18 mouse cellular contexts compared by ENCODE assay signal in genomic region chr2:163464562-163464961, GRCm38 (mm10). TPM values are rescaled to one million over a fixed set of nuclear protein-coding genes. Genes with fewer than 3 reads are reported as not detected.
DNase-seq lines count a peak whose midpoint lies in the region; ATAC-seq and TF ChIP-seq lines count a peak whose summit lies in the region.
"Had no signal": no experiment of that assay in that cellular context is flagged by ENCODE, and none has a peak within 500 bp of the region (broad histone marks: within the 10 kb centered on the region; RNA-seq: fewer than 3 reads in every experiment).

No protein-coding gene starts in this region.

- H3K4me3 ChIP-seq in heart, adult 2 months: no peak overlapping the region
- H3K4me3 ChIP-seq in heart, embryonic 11.5 days (ENCODE audit: low read depth, low read length): no peak overlapping the region
- H3K4me3 ChIP-seq: forebrain, embryonic 15.5 days; hindbrain, embryonic 13.5 days had no signal

- no peaks in the 10 kb centered on the region for H3K9me3 ChIP-seq in heart, embryonic 11.5 days (replicated peaks; ENCODE audit: control insufficient read depth, low read length)
- H3K9me3 ChIP-seq: forebrain, embryonic 15.5 days; hindbrain, embryonic 13.5 days had no signal

- intact Hi-C loops in heart, adult 2 months (cut with DNase I): no loop called here

- no peak for TF ChIP-seq EP300 in heart, adult 2 months (IDR thresholded peaks at IDR 0.05; ENCODE audit: insufficient read depth, low read depth, low read length)

- no peaks in the 10 kb centered on the region for H3K27me3 ChIP-seq in heart, adult 2 months (ENCODE audit: control insufficient read depth, insufficient read depth, low read length)
- H3K27me3 ChIP-seq in heart, embryonic 11.5 days (ENCODE audit: control insufficient read depth, insufficient read depth, low read length): no peaks in the 10 kb centered on the region
- H3K27me3 ChIP-seq: forebrain, embryonic 15.5 days; hindbrain, embryonic 13.5 days had no signal

- no peak for ATAC-seq in heart, embryonic 11.5 days (replicated peaks; ENCODE audit: insufficient number of reproducible peaks, low FRiP score, low TSS enrichment)
- ATAC-seq: activated CD4-positive, CD25-positive, alpha-beta regulatory T cell, adult 4 months; CD4-positive, CD25-positive, alpha-beta regulatory T cell, adult 4 months; forebrain, embryonic 15.5 days; intestine, embryonic 16.5 days had no signal

- H3K4me1 ChIP-seq in heart, adult 2 months (ENCODE audit: control insufficient read depth, insufficient read depth, low read length): peaks cover 5% of the 10 kb centered on the region
- peaks cover 29% of the 10 kb centered on the region for H3K4me1 ChIP-seq in heart, embryonic 11.5 days (ENCODE audit: control insufficient read depth, insufficient read depth, low read length)
- H3K4me1 ChIP-seq: forebrain, embryonic 15.5 days had no signal

- peak overlapping the region; percentile 86 for H3K27ac ChIP-seq in heart, adult 2 months
- peak overlapping the region; percentile 76 for H3K27ac ChIP-seq in heart, embryonic 11.5 days (ENCODE audit: low read depth, low read length)
- H3K27ac ChIP-seq: forebrain, embryonic 15.5 days; hindbrain, embryonic 13.5 days had no signal

- peak; percentile 33 to 55 for DNase-seq in heart, adult 2 months
- no peak for DNase-seq in heart, postnatal 4 days
- DNase-seq in adipocyte (ENCODE audit: low spot score): peak; percentile 67
- DNase-seq in lung, postnatal 36 days: peak; percentile 41
- no peak for DNase-seq in adrenal gland, adult 2 months
- no peak for DNase-seq in cerebellum, postnatal 10 days
- DNase-seq: kidney, postnatal 10 days; liver; lung, embryonic 14.5 days had no signal

- no peak for TF ChIP-seq CTCF in heart, adult 2 months (IDR thresholded peaks at IDR 0.05)

- 0 out of 2 replicates have a peak, but pooled peaks have one; percentile 11 for TF ChIP-seq POLR2A in heart, adult 2 months (IDR thresholded peaks at IDR 0.05; ENCODE audit: insufficient read depth, low read depth, low read length)

- WGBS in heart, adult 2 months: 31% methylated on average over 6 of the region's 6 CpGs
- 45% methylated on average over 6 of the region's 6 CpGs for WGBS in heart, embryonic 11.5 days (ENCODE audit: insufficient replicate concordance)

- peak overlapping the region; percentile 43 for H3K4me2 ChIP-seq in heart, embryonic 11.5 days
- H3K4me2 ChIP-seq: forebrain, embryonic 15.5 days; hindbrain, embryonic 13.5 days; lung, embryonic 14.5 days had no signal

- no peaks in the 10 kb centered on the region for H3K79me2 ChIP-seq in heart, adult 2 months (replicated peaks; ENCODE audit: control insufficient read depth, insufficient read depth, low read length)

- H3K9ac ChIP-seq in heart, adult 2 months (ENCODE audit: low read depth, low read length): peak overlapping the region; percentile 41
- no peak overlapping the region for H3K9ac ChIP-seq in heart, embryonic 11.5 days (ENCODE audit: low read depth, low read length)
- H3K9ac ChIP-seq: forebrain, embryonic 15.5 days; hindbrain, embryonic 13.5 days; lung, embryonic 14.5 days had no signal

- H3K36me3 ChIP-seq in heart, adult 2 months (ENCODE audit: control insufficient read depth, insufficient read depth, low read length): peaks cover 8% of the 10 kb centered on the region
- H3K36me3 ChIP-seq in heart, embryonic 11.5 days (ENCODE audit: control insufficient read depth, insufficient read depth, low read length): peaks cover 11% of the 10 kb centered on the region

RNA-seq across cellular contexts. Expression of gene Fitm2, which starts 7.9 kb away (rescaled TPM):
- total RNA-seq in heart, adult 2 months (2021): 100 to 1,000 TPM; 196 to 223 TPM
- 93.8 and 139 TPM in 2 replicates for polyA plus RNA-seq in heart, adult 2 months (2012; rRNA removed)
- 10 to 100 TPM; 27.8 to 28.1 TPM for total RNA-seq in heart, postnatal 4 days (2021)
- polyA plus RNA-seq in heart, embryonic 11.5 days (2014; fragmentation: Nextera tagmentation; extraction: Ambion mirVana): 11.6 and 14.6 TPM in 2 replicates
- 100 to 1,000 TPM in 1 of 2 experiments, 10 to 100 TPM in 1; 88.8 to 102 TPM for total RNA-seq in adrenal gland, adult 2 months (2021)
- 58.7 and 60.9 TPM in 2 replicates for polyA plus RNA-seq in adrenal gland, adult 2 months (2012; rRNA removed)

RNA-seq across cellular contexts. Expression of gene Gdap1l1, which starts 26.3 kb away (rescaled TPM):
- total RNA-seq in heart, adult 2 months (2021): not detected
- 0.23 and 0.25 TPM in 2 replicates for polyA plus RNA-seq in heart, adult 2 months (2012; rRNA removed)
- total RNA-seq in heart, postnatal 4 days (2021): not detected
- 0.31 and 0.64 TPM in 2 replicates for polyA plus RNA-seq in heart, embryonic 11.5 days (2014; fragmentation: Nextera tagmentation; extraction: Ambion mirVana)
- total RNA-seq in adrenal gland, adult 2 months (2021): 1 to 10 TPM; 2.2 to 4.2 TPM
- polyA plus RNA-seq in adrenal gland, adult 2 months (2012; rRNA removed): 6.5 and 8.7 TPM in 2 replicates
- total RNA-seq: monocyte, adult 5-6 weeks had no signal
- polyA plus RNA-seq: activated CD4-positive, CD25-positive, alpha-beta regulatory T cell, adult 4 months; CD4-positive, CD25-positive, alpha-beta regulatory T cell, adult 4 months had no signal

RNA-seq across cellular contexts. Expression of gene R3hdml, which starts 27.6 kb away (rescaled TPM):
- not detected for total RNA-seq in heart, adult 2 months (2021)
- polyA plus RNA-seq in heart, adult 2 months (2012; rRNA removed): not detected in 2 replicates
- not detected for total RNA-seq in heart, postnatal 4 days (2021)
- polyA plus RNA-seq in heart, embryonic 11.5 days (2014; fragmentation: Nextera tagmentation; extraction: Ambion mirVana): 0.27 TPM in 1 of 2 replicates, not detected in the other
- total RNA-seq in adrenal gland, adult 2 months (2021): not detected
- not detected in 2 replicates for polyA plus RNA-seq in adrenal gland, adult 2 months (2012; rRNA removed)
- total RNA-seq: monocyte, adult 5-6 weeks had no signal
- polyA plus RNA-seq: activated CD4-positive, CD25-positive, alpha-beta regulatory T cell, adult 4 months; CD4-positive, CD25-positive, alpha-beta regulatory T cell, adult 4 months; forebrain, embryonic 15.5 days; hindbrain, embryonic 13.5 days; lung, embryonic 14.5 days; stomach, embryonic 14.5 days had no signal

RNA-seq across cellular contexts. Expression of gene Oser1, which starts 40.1 kb away (rescaled TPM):
- 10 to 100 TPM; 19.6 to 21.2 TPM for total RNA-seq in heart, adult 2 months (2021)
- polyA plus RNA-seq in heart, adult 2 months (2012; rRNA removed): 9.7 and 16.4 TPM in 2 replicates
- 10 to 100 TPM; 21.6 to 24.2 TPM for total RNA-seq in heart, postnatal 4 days (2021)
- polyA plus RNA-seq in heart, embryonic 11.5 days (2014; fragmentation: Nextera tagmentation; extraction: Ambion mirVana): 60.8 and 64.1 TPM in 2 replicates
- total RNA-seq in adrenal gland, adult 2 months (2021): 10 to 100 TPM; 29.2 to 49.2 TPM
- polyA plus RNA-seq in adrenal gland, adult 2 months (2012; rRNA removed): 3.0 TPM in 2 replicates

RNA-seq across cellular contexts. Expression of gene Hnf4a, which starts 42.0 kb away (rescaled TPM):
- not detected for total RNA-seq in heart, adult 2 months (2021)
- polyA plus RNA-seq in heart, adult 2 months (2012; rRNA removed): 0.03 TPM in 1 of 2 replicates, not detected in the other
- total RNA-seq in heart, postnatal 4 days (2021): not detected
- polyA plus RNA-seq in heart, embryonic 11.5 days (2014; fragmentation: Nextera tagmentation; extraction: Ambion mirVana): 0.04 and 0.56 TPM in 2 replicates
- total RNA-seq in adrenal gland, adult 2 months (2021): 1 to 10 TPM in 1 of 2 experiments, under 1 TPM in 1; 0.14 to 1.1 TPM
- polyA plus RNA-seq in adrenal gland, adult 2 months (2012; rRNA removed): 0.15 TPM in 1 of 2 replicates, not detected in the other
- total RNA-seq: monocyte, adult 5-6 weeks had no signal
- polyA plus RNA-seq: activated CD4-positive, CD25-positive, alpha-beta regulatory T cell, adult 4 months; CD4-positive, CD25-positive, alpha-beta regulatory T cell, adult 4 months; forebrain, embryonic 15.5 days; neural tube, embryonic 14.5 days had no signal

Comparison
In these comparisons a context has a peak if more than half of its experiments do, and no peak if none do; other contexts are left out.
1. DNase-seq: peak in heart, adult 2 months (2 of 2), adipocyte (single experiment) and lung, postnatal 36 days (single experiment); none in heart, postnatal 4 days (single experiment), adrenal gland, adult 2 months (single experiment) and cerebellum, postnatal 10 days (0 of 2).